8 mouse cellular contexts compared by ENCODE assay signal in genomic region chr2:142611113-142611512, GRCm38 (mm10).
DNase-seq lines count a peak whose midpoint lies in the region; ATAC-seq lines count a peak whose summit lies in the region.

No protein-coding gene starts in this region.

- H3K4me1 ChIP-seq in forebrain, embryonic 15.5 days = peaks cover 7% of the 10 kb centered on the region; the same call in 1 of the 2 replicates
- H3K4me1 ChIP-seq in liver, embryonic 15.5 days (replicated peaks) = no peaks in the 10 kb centered on the region

- no peak overlapping the region for H3K9ac ChIP-seq in forebrain, embryonic 15.5 days (replicated peaks)
- H3K9ac ChIP-seq in liver, embryonic 15.5 days = no peak overlapping the region

- intact Hi-C loops in heart, postnatal 25 days (cut with DNase I) = no loop called here

- DNase-seq in heart, adult 8-10 months (ENCODE audit: low spot score) = peak; percentile 21
- no peak for DNase-seq in heart, postnatal 25 days (ENCODE audit: low spot score)
- DNase-seq in R1 (ENCODE audit: low read depth, low spot score) = peak; percentile 68
- DNase-seq in kidney, postnatal 14 days = peak; percentile 5
- peak; percentile 36 for DNase-seq in retina, postnatal 1 day
- DNase-seq in urinary bladder, postnatal 10 days (ENCODE audit: low spot score) = no peak

- peak; percentile 84 for ATAC-seq in forebrain, embryonic 15.5 days (replicated peaks)
- ATAC-seq in liver, embryonic 15.5 days (ENCODE audit: insufficient read depth) = 0 out of 2 replicates have a peak, but pooled peaks have one; percentile 28

- 67% methylated on average over 6 of the region's 6 CpGs for WGBS in forebrain, embryonic 15.5 days
- 57% methylated on average over 6 of the region's 6 CpGs for WGBS in liver, embryonic 15.5 days (ENCODE audit: insufficient replicate concordance)

- no peak overlapping the region for H3K4me3 ChIP-seq in forebrain, embryonic 15.5 days
- no peak overlapping the region for H3K4me3 ChIP-seq in liver, embryonic 15.5 days (replicated peaks)

- H3K27me3 ChIP-seq in forebrain, embryonic 15.5 days = no peaks in the 10 kb centered on the region
- no peaks in the 10 kb centered on the region for H3K27me3 ChIP-seq in liver, embryonic 15.5 days

- H3K4me2 ChIP-seq in forebrain, embryonic 15.5 days (replicated peaks) = no peak overlapping the region
- no peak overlapping the region for H3K4me2 ChIP-seq in liver, embryonic 15.5 days

- H3K36me3 ChIP-seq in forebrain, embryonic 15.5 days = no peaks in the 10 kb centered on the region
- H3K36me3 ChIP-seq in liver, embryonic 15.5 days (replicated peaks) = no peaks in the 10 kb centered on the region

- 0 out of 2 replicates have a peak overlapping the region, but pooled peaks have one; percentile 2 for H3K27ac ChIP-seq in forebrain, embryonic 15.5 days (replicated peaks)
- no peak overlapping the region for H3K27ac ChIP-seq in liver, embryonic 15.5 days (replicated peaks)

- H3K9me3 ChIP-seq in forebrain, embryonic 15.5 days = no peaks in the 10 kb centered on the region
- no peaks in the 10 kb centered on the region for H3K9me3 ChIP-seq in liver, embryonic 15.5 days (replicated peaks)

Comparison
In these comparisons a context has a peak if more than half of its experiments do, and no peak if none do; other contexts are left out.
1. DNase-seq: peak in heart, adult 8-10 months (single experiment), R1 (single experiment), kidney, postnatal 14 days (single experiment) and retina, postnatal 1 day (single experiment); none in heart, postnatal 25 days (single experiment) and urinary bladder, postnatal 10 days (single experiment).